Mouse (Mus musculus) lung, embryonic 14.5 days (tissue): ENCODE results near the gene Zfp687. TPM values are rescaled to one million over a fixed set of nuclear protein-coding genes. Genes with fewer than 3 reads are reported as not detected.

Experiments used
- ATAC-seq: fragments of 200-750 bp; cut with Nextera tagmentation; 2 replicates; pipeline ENCODE4 v1.8.0; 2017; ENCODE audit warnings: mild to moderate bottlenecking, moderate TSS enrichment, moderate library complexity; ENCODE audit not compliant: insufficient read depth
- DNase-seq: peaks from one replicate; pipeline ENCODE4 v3.0.0-alpha.2; 2015
- H3K27ac ChIP-seq: fragments of 300-500 bp; sonication (generic); 2 replicates; pipeline ENCODE4 v1.5.1; 2014; ENCODE audit warnings: low read depth, mild to moderate bottlenecking, moderate library complexity
- H3K27me3 ChIP-seq: fragments of 300-500 bp; sonication (generic); 2 replicates; pipeline ENCODE4 v1.6.1; 2014; ENCODE audit warnings: low read length, control low read depth; ENCODE audit not compliant: insufficient read depth
- H3K36me3 ChIP-seq: fragments of 300-500 bp; sonication (generic); 2 replicates; pipeline ENCODE4 v1.6.1; 2014; ENCODE audit warnings: control low read depth; ENCODE audit not compliant: insufficient read depth
- H3K4me1 ChIP-seq: fragments of 300-500 bp; sonication (generic); 2 replicates; pipeline ENCODE4 v1.6.1; 2014; ENCODE audit warnings: antibody characterized with exemption, control low read depth; ENCODE audit not compliant: insufficient read depth
- H3K4me2 ChIP-seq: fragments of 300-500 bp; sonication (generic); 2 replicates; pipeline ENCODE4 v1.6.1; 2014; ENCODE audit warnings: mild to moderate bottlenecking
- H3K4me3 ChIP-seq: fragments of 300-500 bp; sonication (generic); 2 replicates; pipeline ENCODE4 v1.5.1; 2014; ENCODE audit warnings: low read depth, low read length
- H3K9ac ChIP-seq: fragments of 300-500 bp; sonication (generic); 2 replicates; pipeline ENCODE4 v1.6.1; 2014
- H3K9me3 ChIP-seq: fragments of 300-500 bp; sonication (generic); 2 replicates; pipeline ENCODE4 v1.6.1; 2016; ENCODE audit warnings: low read depth, low read length, control low read depth
- CTCF ChIP-seq: IDR thresholded peaks from 2 replicates; pipeline ENCODE4 v1.5.1; 2016; ENCODE audit warnings: antibody characterized with exemption, low read depth
- WGBS: fragments of 180-500 bp; shearing (Covaris S2); extraction: QIAGEN DNeasy Blood & Tissue Kit; methylation state at CpG from one replicate; pipeline ENCODE4 v1.1.7; 2014; 5-methylcytosine and 5-hydroxymethylcytosine counted together
- polyA plus RNA-seq: library from polyadenylated mRNA; unstranded; fragments of >200 nt; fragmentation: Nextera tagmentation; extraction: Ambion mirVana; gene quantifications from 2 replicates; pipeline ENCODE4 v1.2.1, GENCODE M21; 2014

The Zfp687 gene
- polyA plus RNA-seq, 1 experiment from 2014 or later: 31.7 TPM

DNA sequence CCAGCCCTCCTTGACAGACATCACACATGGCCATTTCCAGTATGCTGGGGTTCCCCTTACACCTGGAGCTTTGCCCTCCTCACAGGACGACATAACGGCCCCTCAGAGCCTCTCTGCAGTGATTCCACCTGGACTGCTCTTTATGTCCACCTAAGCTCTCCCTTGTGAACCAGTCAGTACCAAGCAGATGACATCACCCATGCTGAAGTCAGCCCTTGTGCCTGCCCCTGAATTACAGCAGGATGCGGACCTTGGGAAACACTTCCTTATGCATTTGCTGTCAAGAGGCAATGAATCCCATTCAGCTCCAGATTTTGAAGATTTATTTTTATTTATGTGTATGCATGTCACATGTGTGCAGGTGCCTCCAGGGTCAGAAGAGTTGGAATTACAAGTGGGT is 32.7 kb upstream of the Zfp687 start:
- no peak overlapping the region for H3K27ac ChIP-seq
- ATAC-seq (no peak), DNase-seq (no peak)
- WGBS: 58% methylated on average over 3 of the region's 3 CpGs
- TF ChIP-seq CTCF: no peak
- H3K9ac ChIP-seq: no peak overlapping the region
- no peaks in the 10 kb centered on the region for H3K27me3 ChIP-seq
- H3K4me3 ChIP-seq: no peak overlapping the region
- H3K4me1 ChIP-seq: no peaks in the 10 kb centered on the region
- H3K9me3 ChIP-seq: no peaks in the 10 kb centered on the region
- no peak overlapping the region for H3K4me2 ChIP-seq
- H3K36me3 ChIP-seq: no peaks in the 10 kb centered on the region

DNA sequence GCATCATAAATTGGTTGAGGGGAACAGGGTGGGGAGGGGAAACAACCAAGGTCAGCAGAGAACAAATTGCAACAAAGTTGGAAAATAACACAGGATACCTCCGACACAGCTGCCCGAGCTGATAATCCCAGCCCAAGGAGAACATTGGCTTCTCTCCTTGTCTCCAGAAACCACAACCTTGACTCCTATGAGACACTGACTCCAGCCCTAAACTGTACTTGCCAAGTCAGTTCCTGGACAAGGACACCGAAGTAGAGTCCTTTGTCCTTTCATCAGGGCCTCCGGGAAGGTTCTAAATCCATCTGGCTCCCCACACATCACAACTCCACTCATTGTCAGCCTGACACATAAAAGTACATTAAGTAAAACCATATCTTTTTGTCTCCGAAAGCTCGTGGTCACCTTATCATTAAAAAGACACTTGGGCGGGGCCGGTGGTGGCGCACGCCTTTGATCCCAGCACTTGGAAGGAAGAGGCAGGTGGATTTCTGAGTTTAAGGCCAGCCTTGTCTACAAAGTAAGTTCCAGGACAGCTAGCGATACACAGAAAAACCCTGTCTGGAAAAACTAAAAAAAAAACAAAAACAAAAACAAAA is 31.3 kb upstream of the Zfp687 start:
- Histone ChIP-seq H3K4me2 (no peak overlapping the region), H3K27me3 (no peaks in the 10 kb centered on the region), H3K4me1 (peaks cover 1% of the 10 kb centered on the region; the same call in 1 of the 2 replicates), H3K4me3 (no peak overlapping the region), H3K27ac (no peak overlapping the region), H3K36me3 (no peaks in the 10 kb centered on the region), H3K9ac (no peak overlapping the region), H3K9me3 (no peaks in the 10 kb centered on the region)
- DNase-seq (no peak), ATAC-seq (no peak)
- 81% methylated on average over 11 of the region's 11 CpGs for WGBS
- no peak for TF ChIP-seq CTCF

DNA sequence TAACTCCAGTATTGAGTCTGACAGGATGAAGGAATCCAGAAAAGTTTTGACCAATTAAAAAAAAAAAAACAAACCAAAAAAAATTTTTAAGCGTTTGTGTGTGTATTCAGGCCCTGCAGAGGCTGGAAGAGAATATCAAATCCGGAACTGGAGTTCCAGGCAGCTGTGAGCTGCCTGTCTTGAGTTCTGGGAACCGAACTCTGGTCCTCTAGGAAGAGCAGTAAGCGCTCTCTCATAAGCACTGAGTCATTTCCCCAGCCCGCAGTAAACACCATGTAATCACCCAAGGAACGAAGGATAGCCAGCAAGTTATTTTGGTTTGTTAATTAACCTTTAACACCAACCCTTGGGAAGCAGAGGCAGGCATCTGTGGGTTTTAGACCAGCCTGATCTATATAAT is 28.0 kb upstream of the Zfp687 start:
- H3K9ac ChIP-seq: no peak overlapping the region; the same call in 1 of the 2 replicates
- H3K9me3 ChIP-seq: no peaks in the 10 kb centered on the region
- H3K4me2 ChIP-seq: peak overlapping the region; percentile 87
- DNase-seq: no peak
- no peak for ATAC-seq
- H3K4me3 ChIP-seq: no peak overlapping the region
- TF ChIP-seq CTCF: no peak
- H3K36me3 ChIP-seq: peaks cover 16% of the 10 kb centered on the region
- H3K27ac ChIP-seq: peak overlapping the region; percentile 21; the same call in 1 of the 2 replicates
- 66% methylated on average over 6 of the region's 6 CpGs for WGBS
- H3K4me1 ChIP-seq: peaks cover 6% of the 10 kb centered on the region; the same call in 1 of the 2 replicates
- no peaks in the 10 kb centered on the region for H3K27me3 ChIP-seq

DNA sequence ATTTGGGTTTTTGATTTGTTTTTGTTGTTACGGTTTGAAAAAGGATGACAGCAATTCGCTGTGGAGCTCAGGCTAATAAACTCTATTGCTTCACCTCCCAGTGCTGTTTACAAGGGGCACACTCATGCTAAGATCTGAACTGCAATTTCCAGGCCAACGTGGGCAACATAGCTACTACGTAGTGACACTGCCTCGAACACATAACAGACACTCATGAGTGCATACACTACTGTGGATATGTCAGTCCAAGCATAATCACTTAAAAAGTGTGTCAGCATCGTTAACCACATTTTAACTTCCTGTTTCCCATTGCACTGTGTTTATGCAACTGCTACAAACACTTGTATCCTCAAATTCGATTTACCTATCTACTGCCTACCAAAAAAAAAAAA is 27.6 kb upstream of the Zfp687 start:
- H3K4me1 ChIP-seq: peaks cover 6% of the 10 kb centered on the region; the same call in 1 of the 2 replicates
- H3K36me3 ChIP-seq: peaks cover 20% of the 10 kb centered on the region
- H3K27ac ChIP-seq: peak overlapping the region; percentile 47
- ATAC-seq: peak; percentile 75
- H3K27me3 ChIP-seq: no peaks in the 10 kb centered on the region
- H3K9ac ChIP-seq: peak overlapping the region; percentile 17; the same call in 1 of the 2 replicates
- TF ChIP-seq CTCF: no peak
- H3K4me3 ChIP-seq: peak overlapping the region; percentile 90
- H3K4me2 ChIP-seq: peak overlapping the region; percentile 87
- no peaks in the 10 kb centered on the region for H3K9me3 ChIP-seq
- 12% methylated on average over 7 of the region's 7 CpGs for WGBS
- DNase-seq: no peak

DNA sequence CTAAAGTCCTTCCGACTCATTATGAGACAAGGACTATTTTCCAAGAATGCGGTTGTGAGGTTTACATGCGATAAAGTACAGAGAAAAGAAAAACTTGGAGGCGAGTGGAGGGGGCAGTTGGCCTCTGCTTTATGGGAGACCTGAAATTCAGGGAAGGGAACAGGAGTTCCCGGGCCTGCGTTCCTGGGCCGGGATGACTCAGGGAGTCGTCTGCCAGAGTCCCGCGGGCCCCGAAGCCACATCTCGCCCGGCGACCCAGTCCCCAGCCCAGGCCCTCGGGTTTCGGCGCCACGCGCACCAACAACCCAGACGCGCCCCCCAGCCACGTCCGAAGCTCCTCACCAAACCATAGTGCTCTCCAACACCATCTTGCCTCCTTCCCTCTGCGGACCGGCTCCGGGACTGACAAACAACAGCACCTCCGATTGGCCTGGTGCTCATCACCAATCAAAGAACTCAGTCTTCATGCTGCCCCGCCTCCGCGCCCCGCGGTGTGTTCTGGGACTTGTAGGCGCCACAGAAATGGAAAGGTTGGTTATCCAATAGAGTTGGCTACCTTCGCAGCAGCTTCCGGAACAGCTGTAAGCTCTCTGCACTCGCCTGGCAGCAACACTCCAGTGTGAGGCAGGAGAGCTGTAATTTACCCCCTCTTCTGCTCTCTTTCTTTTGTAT is 27.1 kb upstream of the Zfp687 start, which contains the start of gene Psmd4:
Gene Psmd4 (minus strand): TSS at position 449 of the 672 bp plus-strand sequence.
- H3K9ac ChIP-seq: peak within 1 kb of the TSS; percentile 85
- peaks cover 6% of the 10 kb centered on the region; the same call in 1 of the 2 replicates for H3K4me1 ChIP-seq
- H3K4me3 ChIP-seq: peak within 1 kb of the TSS; percentile 90
- H3K4me2 ChIP-seq: peak within 1 kb of the TSS; percentile 87
- TF ChIP-seq CTCF: no peak
- peak within 1 kb of the TSS; percentile 47 for H3K27ac ChIP-seq
- peak; percentile 99 for ATAC-seq
- peaks cover 20% of the 10 kb centered on the region for H3K36me3 ChIP-seq
- H3K9me3 ChIP-seq: no peaks in the 10 kb centered on the region
- WGBS: under 1% methylated on average over 36 of the region's 36 CpGs
- peak; percentile 99 for DNase-seq
- H3K27me3 ChIP-seq: no peaks in the 10 kb centered on the region

DNA sequence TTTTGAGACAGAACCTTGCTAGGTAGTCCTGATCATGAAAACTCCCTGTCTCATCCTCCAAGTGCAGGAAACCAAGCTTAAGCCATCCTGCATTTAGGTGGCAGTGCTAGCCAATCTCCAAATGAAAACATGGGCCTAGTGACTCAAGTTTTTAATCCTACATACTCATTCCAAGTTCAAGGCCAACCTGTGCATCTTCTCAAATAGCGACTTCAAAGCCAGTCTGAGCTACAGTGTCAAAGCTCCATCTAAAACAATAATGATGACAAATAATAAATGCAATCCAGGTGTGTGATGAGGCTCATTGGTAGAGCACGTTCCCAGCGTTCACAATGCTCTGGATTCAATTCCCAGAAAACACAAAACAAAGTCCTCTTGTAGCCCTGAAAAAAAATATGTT is 26.4 kb upstream of the Zfp687 start:
- peak overlapping the region; percentile 85 for H3K9ac ChIP-seq
- H3K4me3 ChIP-seq: peak overlapping the region; percentile 90
- H3K4me2 ChIP-seq: peak overlapping the region; percentile 87
- H3K4me1 ChIP-seq: peaks cover 6% of the 10 kb centered on the region; the same call in 1 of the 2 replicates
- no peak overlapping the region for H3K27ac ChIP-seq
- no peaks in the 10 kb centered on the region for H3K27me3 ChIP-seq
- no peak for DNase-seq
- H3K36me3 ChIP-seq: peaks cover 20% of the 10 kb centered on the region
- WGBS: 12% methylated on average over 3 of the region's 3 CpGs
- no peak for ATAC-seq
- no peak for TF ChIP-seq CTCF
- no peaks in the 10 kb centered on the region for H3K9me3 ChIP-seq

DNA sequence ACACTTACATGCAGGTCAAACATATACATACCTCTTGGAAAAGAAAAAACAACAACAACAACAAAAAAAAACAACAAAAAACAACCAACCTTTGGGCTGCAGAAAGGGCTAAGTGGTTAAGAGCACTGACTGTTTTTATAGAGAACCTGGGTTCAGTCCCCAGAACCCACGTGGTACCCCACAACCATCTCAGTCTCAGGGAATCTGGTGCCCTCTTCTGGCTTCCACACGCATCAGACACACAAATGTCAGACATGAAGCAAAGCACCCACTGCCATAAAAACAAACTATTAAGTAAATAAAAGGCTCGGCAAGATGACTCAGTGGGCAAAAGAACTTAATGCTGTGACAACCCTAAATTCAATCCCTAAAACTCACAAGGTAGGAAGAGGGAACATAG is 14.7 kb upstream of the Zfp687 start:
- 0 out of 2 replicates have a peak, but pooled peaks have one; percentile 17 for TF ChIP-seq CTCF
- Histone ChIP-seq H3K27me3 (no peaks in the 10 kb centered on the region), H3K9ac (no peak overlapping the region), H3K4me1 (no peaks in the 10 kb centered on the region), H3K4me2 (no peak overlapping the region), H3K9me3 (no peaks in the 10 kb centered on the region), H3K36me3 (peaks cover 47% of the 10 kb centered on the region), H3K27ac (no peak overlapping the region), H3K4me3 (no peak overlapping the region)
- ATAC-seq: no peak
- 68% methylated on average over 3 of the region's 3 CpGs for WGBS
- peak; percentile 7 for DNase-seq
